In genomic region chr3:30450206-30450965, GRCm38 (mm10) we compare ENCODE assay signal across 18 mouse cellular contexts.
A peak's percentile ranks its signal among the peaks of the same experiment; 100 is the strongest.
DNase-seq lines count a peak whose midpoint lies in the region; ATAC-seq lines count a peak whose summit lies in the region.
"Had no signal": no experiment of that assay in that cellular context is flagged by ENCODE, and none has a peak within 500 bp of the region (broad histone marks: within the 10 kb centered on the region; RNA-seq: fewer than 3 reads in every experiment).

No protein-coding gene starts in this region.

- no peak overlapping the region for H3K9ac ChIP-seq in liver, embryonic 11.5 days (ENCODE audit: low read depth, low read length)
- H3K9ac ChIP-seq in stomach, embryonic 14.5 days (replicated peaks; ENCODE audit: low read depth, low read length) = no peak overlapping the region
- H3K9ac ChIP-seq: heart, embryonic 12.5 days; limb, embryonic 12.5 days; neural tube, embryonic 15.5 days had no signal

- H3K4me3 ChIP-seq in liver, embryonic 11.5 days (ENCODE audit: low read depth, low read length) = no peak overlapping the region
- H3K4me3 ChIP-seq in stomach, embryonic 14.5 days (ENCODE audit: low read depth, low read length) = no peak overlapping the region
- H3K4me3 ChIP-seq: heart, embryonic 12.5 days; limb, embryonic 12.5 days; megakaryocyte, embryonic 14.5 days; neural tube, embryonic 15.5 days had no signal

- no peaks in the 10 kb centered on the region for H3K9me3 ChIP-seq in liver, embryonic 11.5 days (ENCODE audit: control insufficient read depth, low read length)
- no peaks in the 10 kb centered on the region for H3K9me3 ChIP-seq in stomach, embryonic 14.5 days (ENCODE audit: control insufficient read depth, low read depth, low read length)
- H3K9me3 ChIP-seq: heart, embryonic 12.5 days; limb, embryonic 12.5 days; megakaryocyte, embryonic 14.5 days; neural tube, embryonic 15.5 days had no signal

- H3K36me3 ChIP-seq in liver, embryonic 11.5 days (ENCODE audit: control insufficient read depth, insufficient read depth, low read length) = no peaks in the 10 kb centered on the region
- no peaks in the 10 kb centered on the region for H3K36me3 ChIP-seq in stomach, embryonic 14.5 days (ENCODE audit: control insufficient read depth, insufficient read depth, low read length)
- H3K36me3 ChIP-seq: heart, embryonic 12.5 days; limb, embryonic 12.5 days; neural tube, embryonic 15.5 days had no signal

- WGBS in liver, embryonic 11.5 days = 66% methylated on average over 10 of the region's 10 CpGs
- 52% methylated on average over 10 of the region's 10 CpGs for WGBS in stomach, embryonic 14.5 days

- no peak for DNase-seq in liver, embryonic 11.5 days (ENCODE audit: low spot score)
- no peak for DNase-seq in liver
- DNase-seq in kidney, adult 11 months = peak; percentile 69
- DNase-seq in kidney, postnatal 14 days = peak; percentile 57
- no peak for DNase-seq in cerebellum, postnatal 10 days
- no peak for DNase-seq in left cerebral cortex, adult 8-10 months (ENCODE audit: low spot score in 2 of 2)
- DNase-seq in layer of hippocampus, adult 11-12 months (ENCODE audit: low spot score) = no peak
- DNase-seq: adrenal gland, adult 2 months; cerebellum, adult 8-10 months; layer of hippocampus, postnatal 36 days; right cerebral cortex, adult 18-20 months; thymus, postnatal 14 days had no signal

- H3K27ac ChIP-seq in liver, embryonic 11.5 days (ENCODE audit: low read depth, low read length) = no peak overlapping the region
- peak overlapping the region; percentile 39; the same call in 1 of the 2 replicates for H3K27ac ChIP-seq in stomach, embryonic 14.5 days (ENCODE audit: low read length)
- H3K27ac ChIP-seq: limb, embryonic 12.5 days; neural tube, embryonic 15.5 days had no signal

- 0 out of 2 replicates have a peak, but pooled peaks have one; percentile 34 for ATAC-seq in liver, embryonic 11.5 days (replicated peaks; ENCODE audit: low FRiP score)
- ATAC-seq in stomach, embryonic 14.5 days (ENCODE audit: insufficient number of reproducible peaks, insufficient read depth, low FRiP score, low read depth) = peak; percentile 84
- ATAC-seq: forebrain, embryonic 16.5 days had no signal

- H3K4me1 ChIP-seq in liver, embryonic 11.5 days (replicated peaks; ENCODE audit: control insufficient read depth, insufficient read depth, low read length) = no peaks in the 10 kb centered on the region
- peaks cover 8% of the 10 kb centered on the region for H3K4me1 ChIP-seq in stomach, embryonic 14.5 days (ENCODE audit: control insufficient read depth, insufficient read depth, low read length)
- H3K4me1 ChIP-seq: megakaryocyte, embryonic 14.5 days had no signal

- no peaks in the 10 kb centered on the region for H3K27me3 ChIP-seq in liver, embryonic 11.5 days (replicated peaks; ENCODE audit: control insufficient read depth, insufficient read depth, low read length)
- no peaks in the 10 kb centered on the region for H3K27me3 ChIP-seq in stomach, embryonic 14.5 days (ENCODE audit: control insufficient read depth, insufficient read depth, low read length)
- H3K27me3 ChIP-seq: heart, embryonic 12.5 days; limb, embryonic 12.5 days; megakaryocyte, embryonic 14.5 days; neural tube, embryonic 15.5 days had no signal

- no peak overlapping the region for H3K4me2 ChIP-seq in liver, embryonic 11.5 days
- no peak overlapping the region for H3K4me2 ChIP-seq in stomach, embryonic 14.5 days (replicated peaks; ENCODE audit: low read depth, low read length)
- H3K4me2 ChIP-seq: heart, embryonic 12.5 days; limb, embryonic 12.5 days; neural tube, embryonic 15.5 days had no signal

Comparison
In these comparisons a context has a peak if more than half of its experiments do, and no peak if none do; other contexts are left out.
1. DNase-seq: peak in kidney, adult 11 months (single experiment) and kidney, postnatal 14 days (single experiment); none in liver, embryonic 11.5 days (single experiment), liver (single experiment), cerebellum, postnatal 10 days (0 of 2), left cerebral cortex, adult 8-10 months (0 of 2) and layer of hippocampus, adult 11-12 months (single experiment).